Mouse (Mus musculus) C3H10T1/2 (cell line): ENCODE measurements around the gene Lrrc3b. TPM values are rescaled to one million over a fixed set of nuclear protein-coding genes. Genes with fewer than 3 reads are reported as not detected.

Source experiments
- polyA plus RNA-seq, 2 experiments: library from polyadenylated mRNA; unstranded; fragments of >200 nt; fragmentation: generic; extraction: Trizol; gene quantifications; one replicate each; pipeline ENCODE4 v1.2.1; 2012; ENCODE audit warnings: missing spikeins in 2 of 2

The Lrrc3b gene
- not detected for polyA plus RNA-seq

GRCm38 (mm10) chr14:15438485-15439157 is at the start of gene Lrrc3b:
TSS of gene Lrrc3b (minus strand) at chr14:15438987.

